Mouse (Mus musculus): Measurements from ENCODE around the gene Epb41. TPM values are rescaled to one million over a fixed set of nuclear protein-coding genes. Genes with fewer than 3 reads are reported as not detected.

The Epb41 gene
- polyA plus RNA-seq, 1 experiment from 2014 or later = 69.9 TPM

DNA sequence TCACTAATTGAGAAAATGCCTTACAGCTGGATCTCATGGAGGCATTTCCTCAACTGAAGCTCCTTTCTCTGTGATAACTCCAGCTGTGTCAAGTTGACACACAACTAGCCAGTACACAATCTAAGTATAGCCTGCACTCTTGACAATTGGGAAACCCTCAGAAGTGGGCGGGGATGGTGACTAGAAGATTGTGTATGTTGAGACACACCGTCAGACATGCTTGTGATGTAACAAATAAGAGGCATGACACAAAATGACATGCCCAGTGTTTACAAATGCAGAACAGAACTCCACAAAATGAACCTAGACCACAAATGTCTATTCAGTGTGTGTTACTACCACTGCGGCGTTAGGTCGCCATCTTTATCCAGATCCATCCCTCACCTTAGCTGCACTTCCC lies 178.0 kb downstream of the Epb41 start:
- Histone ChIP-seq H3K9me3 (replicated peaks; ENCODE audit: control insufficient read depth, low read length) (no peaks in the 10 kb centered on the region), H3K4me2 (ENCODE audit: low read length) (no peak overlapping the region), H3K36me3 (ENCODE audit: control insufficient read depth, insufficient read depth, low read length) (peaks cover 84% of the 10 kb centered on the region), H3K4me3 (ENCODE audit: low read depth, low read length) (no peak overlapping the region), H3K9ac (ENCODE audit: low read length) (no peak overlapping the region), H3K4me1 (ENCODE audit: control insufficient read depth, insufficient read depth, low read length) (no peaks in the 10 kb centered on the region), H3K27me3 (replicated peaks; ENCODE audit: control insufficient read depth, insufficient read depth, low read length) (no peaks in the 10 kb centered on the region), H3K27ac (ENCODE audit: low read depth, low read length) (no peak overlapping the region)
- WGBS = 98% methylated on average over 5 of the region's 5 CpGs
- ATAC-seq (no peak), DNase-seq (ENCODE audit: low spot score) (no peak)

- Histone ChIP-seq H3K9ac (ENCODE audit: low read length) (no peak overlapping the region), H3K4me3 (ENCODE audit: low read depth, low read length) (no peak overlapping the region), H3K4me2 (ENCODE audit: low read length) (no peak overlapping the region), H3K9me3 (replicated peaks; ENCODE audit: control insufficient read depth, low read length) (no peaks in the 10 kb centered on the region), H3K27ac (ENCODE audit: low read depth, low read length) (no peak overlapping the region), H3K27me3 (replicated peaks; ENCODE audit: control insufficient read depth, insufficient read depth, low read length) (no peaks in the 10 kb centered on the region), H3K36me3 (ENCODE audit: control insufficient read depth, insufficient read depth, low read length) (peaks cover 53% of the 10 kb centered on the region), H3K4me1 (ENCODE audit: control insufficient read depth, insufficient read depth, low read length) (no peaks in the 10 kb centered on the region)
- ATAC-seq (no peak), DNase-seq (ENCODE audit: low spot score) (no peak)
- WGBS = 83% methylated on average over 3 of the region's 3 CpGs
These were observed 184.4 kb downstream of the Epb41 start for GRCm38 (mm10) chr4:131890692-131891091.

DNA sequence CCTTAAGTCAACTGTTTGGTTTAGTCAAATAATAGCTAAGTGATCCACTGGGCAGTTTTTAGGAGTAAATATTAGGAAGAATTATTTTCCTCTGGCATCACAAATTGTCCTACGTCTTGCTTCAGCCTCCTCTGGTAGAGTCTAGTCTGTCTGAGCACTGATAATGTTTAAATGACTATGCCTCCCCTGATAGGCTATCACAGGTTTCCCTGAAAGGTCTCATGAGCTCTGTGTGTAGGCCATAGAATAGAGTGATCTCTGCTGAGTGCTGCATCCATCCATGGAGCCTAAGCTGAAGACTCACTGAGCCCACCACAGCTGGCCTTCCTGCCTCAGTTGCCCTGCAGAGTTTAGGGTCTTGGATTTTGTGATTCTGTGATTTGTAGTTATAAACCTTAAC lies 186.6 kb downstream of the Epb41 start:
- DNase-seq (ENCODE audit: low spot score) = no peak
- 91% methylated on average over 1 of the region's 1 CpGs for WGBS

DNA sequence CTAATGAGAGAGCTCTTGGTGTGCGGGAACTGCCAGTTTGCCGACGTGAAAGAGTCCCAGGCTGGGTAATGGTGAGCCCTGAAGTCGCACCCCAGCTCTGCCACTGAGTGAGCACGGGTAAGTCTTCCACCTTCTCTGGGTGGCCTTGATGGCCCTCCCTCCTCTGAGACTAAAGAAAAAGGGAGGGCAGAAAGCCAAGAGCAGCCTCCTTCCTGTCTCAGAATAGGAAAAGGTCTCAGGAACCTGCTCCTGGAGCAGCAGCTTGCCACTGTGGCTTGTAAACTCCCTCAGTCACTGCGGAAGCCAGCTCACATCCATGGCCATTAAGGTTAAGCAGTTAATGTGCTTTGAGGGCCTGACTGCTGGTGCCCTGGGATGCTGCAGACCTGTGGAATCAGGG lies 189.7 kb downstream of the Epb41 start:
- Histone ChIP-seq H3K27me3 (replicated peaks; ENCODE audit: control insufficient read depth, insufficient read depth, low read length) (no peaks in the 10 kb centered on the region), H3K27ac (ENCODE audit: low read depth, low read length) (no peak overlapping the region), H3K36me3 (ENCODE audit: control insufficient read depth, insufficient read depth, low read length) (peaks cover 24% of the 10 kb centered on the region), H3K4me3 (ENCODE audit: low read depth, low read length) (no peak overlapping the region), H3K9ac (ENCODE audit: low read length) (no peak overlapping the region), H3K9me3 (replicated peaks; ENCODE audit: control insufficient read depth, low read length) (no peaks in the 10 kb centered on the region), H3K4me2 (ENCODE audit: low read length) (no peak overlapping the region), H3K4me1 (ENCODE audit: control insufficient read depth, insufficient read depth, low read length) (peaks cover 3% of the 10 kb centered on the region; the same call in 1 of the 2 replicates)
- 87% methylated on average over 6 of the region's 6 CpGs for WGBS
- DNase-seq (ENCODE audit: low spot score) (no peak), ATAC-seq (no peak)

More for the DNA sequence above, 186.6 kb downstream of the Epb41 start:
- ATAC-seq = no peak
- Histone ChIP-seq H3K36me3 (ENCODE audit: control insufficient read depth, insufficient read depth, low read length) (peaks cover 46% of the 10 kb centered on the region), H3K27me3 (replicated peaks; ENCODE audit: control insufficient read depth, insufficient read depth, low read length) (no peaks in the 10 kb centered on the region), H3K4me2 (ENCODE audit: low read length) (no peak overlapping the region), H3K4me1 (ENCODE audit: control insufficient read depth, insufficient read depth, low read length) (peaks cover 1% of the 10 kb centered on the region; the same call in 1 of the 2 replicates), H3K4me3 (ENCODE audit: low read depth, low read length) (no peak overlapping the region), H3K9me3 (replicated peaks; ENCODE audit: control insufficient read depth, low read length) (no peaks in the 10 kb centered on the region), H3K27ac (ENCODE audit: low read depth, low read length) (no peak overlapping the region), H3K9ac (ENCODE audit: low read length) (no peak overlapping the region)

- no peak overlapping the region for H3K4me2 ChIP-seq (ENCODE audit: low read length)
- ATAC-seq = no peak
- WGBS = 75% methylated on average over 6 of the region's 6 CpGs
- no peaks in the 10 kb centered on the region for H3K9me3 ChIP-seq (replicated peaks; ENCODE audit: control insufficient read depth, low read length)
- no peak overlapping the region for H3K27ac ChIP-seq (ENCODE audit: low read depth, low read length)
- H3K9ac ChIP-seq (ENCODE audit: low read length) = no peak overlapping the region
- no peaks in the 10 kb centered on the region for H3K27me3 ChIP-seq (replicated peaks; ENCODE audit: control insufficient read depth, insufficient read depth, low read length)
- no peak overlapping the region for H3K4me3 ChIP-seq (ENCODE audit: low read depth, low read length)
- no peak for DNase-seq (ENCODE audit: low spot score)
- peaks cover 24% of the 10 kb centered on the region for H3K36me3 ChIP-seq (ENCODE audit: control insufficient read depth, insufficient read depth, low read length)
- H3K4me1 ChIP-seq (ENCODE audit: control insufficient read depth, insufficient read depth, low read length) = peaks cover 3% of the 10 kb centered on the region; the same call in 1 of the 2 replicates
These were observed 191.6 kb downstream of the Epb41 start for GRCm38 (mm10) chr4:131883571-131883970.

- Histone ChIP-seq H3K4me3 (ENCODE audit: low read depth, low read length) (no peak overlapping the region), H3K4me1 (ENCODE audit: control insufficient read depth, insufficient read depth, low read length) (peaks cover 10% of the 10 kb centered on the region), H3K9me3 (replicated peaks; ENCODE audit: control insufficient read depth, low read length) (no peaks in the 10 kb centered on the region), H3K27ac (ENCODE audit: low read depth, low read length) (no peak overlapping the region), H3K36me3 (ENCODE audit: control insufficient read depth, insufficient read depth, low read length) (peaks cover 16% of the 10 kb centered on the region), H3K27me3 (replicated peaks; ENCODE audit: control insufficient read depth, insufficient read depth, low read length) (no peaks in the 10 kb centered on the region), H3K4me2 (ENCODE audit: low read length) (no peak overlapping the region), H3K9ac (ENCODE audit: low read length) (no peak overlapping the region)
- 91% methylated on average over 7 of the region's 7 CpGs for WGBS
- ATAC-seq (no peak), DNase-seq (ENCODE audit: low spot score) (no peak)
These were observed 193.8 kb downstream of the Epb41 start for GRCm38 (mm10) chr4:131881306-131881705.

- ATAC-seq (no peak), DNase-seq (ENCODE audit: low spot score) (no peak)
- no peak overlapping the region for H3K27ac ChIP-seq (ENCODE audit: low read depth, low read length)
- no peak overlapping the region for H3K4me2 ChIP-seq (ENCODE audit: low read length)
- 80% methylated on average over 1 of the region's 1 CpGs for WGBS
- H3K9ac ChIP-seq (ENCODE audit: low read length) = no peak overlapping the region
- no peaks in the 10 kb centered on the region for H3K27me3 ChIP-seq (replicated peaks; ENCODE audit: control insufficient read depth, insufficient read depth, low read length)
- H3K9me3 ChIP-seq (replicated peaks; ENCODE audit: control insufficient read depth, low read length) = no peaks in the 10 kb centered on the region
- no peak overlapping the region for H3K4me3 ChIP-seq (ENCODE audit: low read depth, low read length)
- 0 out of 2 replicates have a peak, but pooled peaks cover 4% of the 10 kb centered on the region for H3K36me3 ChIP-seq (ENCODE audit: control insufficient read depth, insufficient read depth, low read length)
- H3K4me1 ChIP-seq (ENCODE audit: control insufficient read depth, insufficient read depth, low read length) = peaks cover 25% of the 10 kb centered on the region
These were observed 195.4 kb downstream of the Epb41 start for GRCm38 (mm10) chr4:131879692-131880091.

GRCm38 (mm10) chr4:131876836-131877235 lies 198.3 kb downstream of the Epb41 start:
- Histone ChIP-seq H3K9me3 (replicated peaks; ENCODE audit: control insufficient read depth, low read length) (no peaks in the 10 kb centered on the region), H3K27ac (ENCODE audit: low read depth, low read length) (no peak overlapping the region), H3K9ac (ENCODE audit: low read length) (no peak overlapping the region; the same call in 1 of the 2 replicates), H3K4me2 (ENCODE audit: low read length) (peak overlapping the region; percentile 94), H3K4me1 (ENCODE audit: control insufficient read depth, insufficient read depth, low read length) (peaks cover 25% of the 10 kb centered on the region), H3K27me3 (replicated peaks; ENCODE audit: control insufficient read depth, insufficient read depth, low read length) (no peaks in the 10 kb centered on the region), H3K36me3 (ENCODE audit: control insufficient read depth, insufficient read depth, low read length) (no peaks in the 10 kb centered on the region), H3K4me3 (ENCODE audit: low read depth, low read length) (no peak overlapping the region)
- 63% methylated on average over 2 of the region's 2 CpGs for WGBS
- ATAC-seq (no peak), DNase-seq (ENCODE audit: low spot score) (no peak)

DNA sequence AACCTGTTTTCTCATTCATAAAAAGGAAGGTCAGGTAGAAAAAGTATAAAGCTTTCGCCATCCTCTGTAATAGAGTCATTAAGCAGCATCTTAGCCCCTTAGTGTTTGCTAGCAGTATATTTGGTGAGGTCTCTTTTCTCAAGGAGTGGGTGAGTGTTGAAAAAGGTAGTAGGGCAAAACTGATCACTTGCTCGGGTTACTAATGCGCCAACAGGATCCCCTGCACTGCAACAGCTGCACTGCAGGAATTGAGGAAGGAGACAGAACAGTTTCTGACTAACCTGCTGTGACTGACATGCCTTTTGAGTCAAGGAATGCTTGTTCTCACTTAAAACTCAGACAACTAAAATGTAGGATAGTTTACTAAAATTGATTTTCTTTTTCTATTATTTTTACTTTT lies 199.9 kb downstream of the Epb41 start:
- Histone ChIP-seq H3K4me1 (ENCODE audit: control insufficient read depth, insufficient read depth, low read length) (peaks cover 25% of the 10 kb centered on the region), H3K4me2 (ENCODE audit: low read length) (peak overlapping the region; percentile 94), H3K27ac (ENCODE audit: low read depth, low read length) (no peak overlapping the region), H3K9me3 (replicated peaks; ENCODE audit: control insufficient read depth, low read length) (no peaks in the 10 kb centered on the region), H3K27me3 (replicated peaks; ENCODE audit: control insufficient read depth, insufficient read depth, low read length) (no peaks in the 10 kb centered on the region), H3K36me3 (ENCODE audit: control insufficient read depth, insufficient read depth, low read length) (no peaks in the 10 kb centered on the region), H3K4me3 (ENCODE audit: low read depth, low read length) (peak overlapping the region; percentile 99), H3K9ac (ENCODE audit: low read length) (peak overlapping the region; percentile 100)
- DNase-seq (ENCODE audit: low spot score) = no peak
- 42% methylated on average over 3 of the region's 3 CpGs for WGBS
- ATAC-seq = no peak
